Mouse (Mus musculus): ENCODE measurements around the gene Eipr1. TPM values are rescaled to one million over a fixed set of nuclear protein-coding genes. Genes with fewer than 3 reads are reported as not detected.
A peak's percentile ranks its signal among the peaks of the same experiment; 100 is the strongest.
"Not testable (repeated sequence)": the region's sequence is repeated elsewhere in the genome, so short reads cannot be mapped to it uniquely, and the experiment has no call there.

Gene Eipr1
- polyA plus RNA-seq, 1 experiment from 2014 or later: 70.8 TPM

DNA sequence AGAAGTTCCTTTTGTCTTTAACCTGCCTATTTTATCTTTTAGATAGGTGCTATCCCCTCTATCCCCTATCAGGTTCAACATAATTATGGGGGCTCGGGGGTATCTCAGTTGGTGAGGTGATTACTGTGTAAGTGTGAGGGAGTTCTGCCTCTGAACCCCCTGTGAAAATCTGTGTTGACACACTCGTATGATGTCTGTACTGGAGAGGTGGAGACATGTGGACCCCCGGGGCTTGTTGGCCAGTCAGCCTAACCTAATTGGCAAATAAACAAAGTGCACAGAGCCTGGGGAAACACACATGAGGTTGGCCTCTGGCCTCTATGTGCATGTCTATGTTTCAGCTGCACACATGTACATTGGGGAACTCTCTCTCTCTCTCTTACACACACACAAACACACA, 161.5 kb downstream of the Eipr1 start:
- ATAC-seq (ENCODE audit: low FRiP score): no peak
- WGBS: 54% methylated on average over 3 of the region's 3 CpGs
- no peaks in the 10 kb centered on the region for H3K27me3 ChIP-seq (replicated peaks)
- no peaks in the 10 kb centered on the region for H3K36me3 ChIP-seq
- no peak overlapping the region for H3K4me2 ChIP-seq
- no peaks in the 10 kb centered on the region for H3K9me3 ChIP-seq (replicated peaks)
- H3K27ac ChIP-seq (replicated peaks): peak overlapping the region; percentile 75; the same call in 1 of the 2 replicates
- H3K4me1 ChIP-seq: peaks cover 25% of the 10 kb centered on the region
- no peak overlapping the region for H3K9ac ChIP-seq (replicated peaks)
- no peak overlapping the region for H3K4me3 ChIP-seq (replicated peaks)

DNA sequence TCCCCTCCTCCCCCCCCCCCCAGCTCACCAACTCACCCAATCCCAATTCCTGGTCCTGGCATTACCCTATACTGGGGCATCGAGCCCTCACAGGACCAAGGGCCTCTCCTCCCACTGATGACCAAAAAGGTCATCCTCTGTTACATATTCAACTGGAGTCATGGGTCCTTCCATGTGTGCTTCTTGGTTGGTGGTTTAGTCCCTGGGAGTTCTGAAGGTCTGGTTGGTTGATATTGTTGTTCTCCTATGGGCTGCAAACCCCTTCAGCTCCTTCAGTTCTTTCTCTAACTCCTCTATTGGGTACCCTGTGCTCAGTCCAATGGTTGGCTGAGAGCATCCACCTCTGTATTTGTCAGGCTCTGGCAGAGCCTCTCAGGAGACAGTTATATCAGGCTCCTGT, 162.5 kb downstream of the Eipr1 start:
- 91% methylated on average over 1 of the region's 1 CpGs for WGBS
- not testable (repeated sequence) for H3K4me2 ChIP-seq; H3K36me3 ChIP-seq; ATAC-seq (ENCODE audit: low FRiP score); H3K9me3 ChIP-seq (replicated peaks); H3K9ac ChIP-seq (replicated peaks); H3K27ac ChIP-seq (replicated peaks); H3K27me3 ChIP-seq (replicated peaks); H3K4me3 ChIP-seq (replicated peaks)
- H3K4me1 ChIP-seq: peaks cover 22% of the 10 kb centered on the region

Other genes with a start within 250 kb of the Eipr1 start
- 0.10 TPM in 1 of 2 replicates, not detected in the other for gene Dcdc2c, start 199.4 kb upstream of the Eipr1 start, polyA plus RNA-seq (2015; fragmentation: Nextera tagmentation; extraction: Ambion mirVana)
- 0.14 TPM in 1 of 2 replicates, not detected in the other for gene Allc, start 169.3 kb upstream of the Eipr1 start, polyA plus RNA-seq (2015; fragmentation: Nextera tagmentation; extraction: Ambion mirVana)
- gene Colec11, start 128.4 kb upstream of the Eipr1 start, polyA plus RNA-seq (2015; fragmentation: Nextera tagmentation; extraction: Ambion mirVana): 1.1 and 1.4 TPM in 2 replicates
- gene Rps7, start 115.8 kb upstream of the Eipr1 start, polyA plus RNA-seq (2015; fragmentation: Nextera tagmentation; extraction: Ambion mirVana): 417 and 491 TPM in 2 replicates
- 21.0 and 25.1 TPM in 2 replicates for gene Rnaseh1, start 102.2 kb upstream of the Eipr1 start, polyA plus RNA-seq (2015; fragmentation: Nextera tagmentation; extraction: Ambion mirVana)
- 27.0 and 42.0 TPM in 2 replicates for gene Adi1, start 76.6 kb upstream of the Eipr1 start, polyA plus RNA-seq (2015; fragmentation: Nextera tagmentation; extraction: Ambion mirVana)
- gene Trappc12, start 1.3 kb upstream of the Eipr1 start, polyA plus RNA-seq (2015; fragmentation: Nextera tagmentation; extraction: Ambion mirVana): 39.7 and 41.8 TPM in 2 replicates